Mouse (Mus musculus) kidney, adult 2 months (tissue): ENCODE data around the gene Atad5. TPM values are rescaled to one million over a fixed set of nuclear protein-coding genes. Genes with fewer than 3 reads are reported as not detected.
A peak's percentile ranks its signal among the peaks of the same experiment; 100 is the strongest.

Experiments used
- DNase-seq: peaks from one replicate; pipeline ENCODE4 v3.0.0; 2021
- H3K27ac ChIP-seq: fragments of 200-500 bp; 2 replicates; pipeline ENCODE4 v1.5.1; 2012; ENCODE audit warnings: low read depth, low read length, control low read depth, inconsistent platforms; ENCODE audit not compliant: insufficient read depth
- H3K27me3 ChIP-seq: fragments of 200-500 bp; replicated peaks from 2 replicates; pipeline ENCODE4 v1.6.1; 2012; ENCODE audit warnings: mild to moderate bottlenecking, moderate library complexity, low read length, inconsistent platforms; ENCODE audit not compliant: control insufficient read depth, insufficient read depth
- H3K36me3 ChIP-seq: fragments of 200-500 bp; 2 replicates; pipeline ENCODE4 v1.6.1; 2012; ENCODE audit warnings: mild to moderate bottlenecking, moderate library complexity, low read length, inconsistent platforms; ENCODE audit not compliant: control insufficient read depth, insufficient read depth
- H3K4me1 ChIP-seq: fragments of 200-500 bp; 2 replicates; pipeline ENCODE4 v1.6.1; 2011; ENCODE audit warnings: low read length; ENCODE audit not compliant: control insufficient read depth, insufficient read depth
- H3K4me3 ChIP-seq: fragments of 200-500 bp; 2 replicates; pipeline ENCODE4 v1.5.1; 2011; ENCODE audit warnings: mild to moderate bottlenecking, low read depth, low read length, control low read depth; ENCODE audit not compliant: insufficient read depth
- CTCF ChIP-seq: fragments of 200-500 bp; conservative IDR thresholded peaks from 2 replicates; pipeline ENCODE4 v1.5.1; 2011; ENCODE audit warnings: low read depth, mild to moderate bottlenecking, control low read depth, low read length, moderate library complexity, mixed read lengths; ENCODE audit not compliant: insufficient read depth, insufficient read length
- POLR2A ChIP-seq: fragments of 200-500 bp; IDR thresholded peaks from one replicate; pipeline ENCODE4 v1.6.1; 2011; ENCODE audit warnings: low read depth, low read length, control low read depth
- WGBS: fragments of 180-500 bp; shearing (Covaris S2); methylation state at CpG from one replicate; pipeline ENCODE4 v1.1.7; 2018; 5-methylcytosine and 5-hydroxymethylcytosine counted together
- polyA plus RNA-seq: library from polyadenylated mRNA; depleted of rRNA; stranded (reverse); fragments of >200 nt; gene quantifications from 2 replicates; pipeline ENCODE4 v1.2.3, GENCODE M21; 2012; rRNA removed

Atad5 gene
- 0.22 and 0.25 TPM in 2 replicates for polyA plus RNA-seq

GRCm38 (mm10) chr11:80088917-80089816, at the start of gene Atad5:
Atad5 (plus strand) TSS chr11:80089400.
- DNase-seq, result peak; percentile 93
- H3K27me3 ChIP-seq, result no peaks in the 10 kb centered on the region
- no peaks in the 10 kb centered on the region for H3K4me1 ChIP-seq
- no peak within 1 kb of the TSS for H3K27ac ChIP-seq
- no peak for TF ChIP-seq POLR2A
- TF ChIP-seq CTCF, result no peak
- peak within 1 kb of the TSS; percentile 78 for H3K4me3 ChIP-seq
- no peaks in the 10 kb centered on the region for H3K36me3 ChIP-seq
- 5% methylated on average over 57 of the region's 57 CpGs for WGBS

GRCm38 (mm10) chr11:80042615-80043418, 46.4 kb upstream of the Atad5 start:
- no peaks in the 10 kb centered on the region for H3K4me1 ChIP-seq
- H3K36me3 ChIP-seq, result no peaks in the 10 kb centered on the region
- H3K27me3 ChIP-seq, result no peaks in the 10 kb centered on the region
- peak; percentile 87 for TF ChIP-seq CTCF
- TF ChIP-seq POLR2A, result no peak
- WGBS, result 48% methylated on average over 10 of the region's 10 CpGs
- peak; percentile 68 for DNase-seq
- no peak overlapping the region for H3K4me3 ChIP-seq
- no peak overlapping the region for H3K27ac ChIP-seq

GRCm38 (mm10) chr11:80043419-80043817, 45.8 kb upstream of the Atad5 start:
- Histone ChIP-seq H3K4me3 (no peak overlapping the region), H3K27me3 (no peaks in the 10 kb centered on the region), H3K27ac (no peak overlapping the region), H3K36me3 (no peaks in the 10 kb centered on the region), H3K4me1 (no peaks in the 10 kb centered on the region)
- WGBS, result 84% methylated on average over 8 of the region's 8 CpGs
- TF ChIP-seq CTCF (no peak), POLR2A (no peak)
- DNase-seq, result no peak

- H3K4me3 ChIP-seq, result no peak overlapping the region
- TF ChIP-seq POLR2A, result no peak
- no peak for TF ChIP-seq CTCF
- no peaks in the 10 kb centered on the region for H3K4me1 ChIP-seq
- DNase-seq, result peak; percentile 52
- WGBS, result 44% methylated on average over 7 of the region's 7 CpGs
- H3K27ac ChIP-seq, result no peak overlapping the region
- H3K27me3 ChIP-seq, result no peaks in the 10 kb centered on the region
- no peaks in the 10 kb centered on the region; the same call in 1 of the 2 replicates for H3K36me3 ChIP-seq
Measured at GRCm38 (mm10) chr11:80046856-80047255, 42.3 kb upstream of the Atad5 start.

- H3K4me3 ChIP-seq, result no peak overlapping the region
- no peaks in the 10 kb centered on the region; the same call in none of the 2 replicates for H3K36me3 ChIP-seq
- 65% methylated on average over 2 of the region's 2 CpGs for WGBS
- no peak for DNase-seq
- no peak for TF ChIP-seq CTCF
- H3K4me1 ChIP-seq, result no peaks in the 10 kb centered on the region
- H3K27ac ChIP-seq, result no peak overlapping the region
- H3K27me3 ChIP-seq, result no peaks in the 10 kb centered on the region
Measured at GRCm38 (mm10) chr11:80050088-80050487, 39.1 kb upstream of the Atad5 start.

GRCm38 (mm10) chr11:80052456-80052855, 36.7 kb upstream of the Atad5 start:
- TF ChIP-seq POLR2A, result no peak
- TF ChIP-seq CTCF, result no peak
- no peak for DNase-seq
- no peak overlapping the region for H3K4me3 ChIP-seq
- WGBS, result 63% methylated on average over 7 of the region's 7 CpGs
- H3K4me1 ChIP-seq, result no peaks in the 10 kb centered on the region
- H3K27ac ChIP-seq, result peak overlapping the region; percentile 40; the same call in 1 of the 2 replicates
- H3K27me3 ChIP-seq, result no peaks in the 10 kb centered on the region
- H3K36me3 ChIP-seq, result peaks cover 3% of the 10 kb centered on the region

GRCm38 (mm10) chr11:80053171-80053570, 36.0 kb upstream of the Atad5 start:
- no peak overlapping the region for H3K27ac ChIP-seq
- H3K27me3 ChIP-seq, result no peaks in the 10 kb centered on the region

More at GRCm38 (mm10) chr11:80053171-80053570, 36.0 kb upstream of the Atad5 start:
- WGBS, result 68% methylated on average over 5 of the region's 5 CpGs
- no peak for TF ChIP-seq POLR2A
- no peak for TF ChIP-seq CTCF
- Histone ChIP-seq H3K4me1 (no peaks in the 10 kb centered on the region), H3K36me3 (peaks cover 3% of the 10 kb centered on the region), H3K4me3 (no peak overlapping the region)
- DNase-seq, result peak; percentile 36
